Mouse (Mus musculus) neural tube, embryonic 10.5 days (tissue): ENCODE measurements around the gene Ifitm2.
A peak's percentile ranks its signal among the peaks of the same experiment; 100 is the strongest.

Source experiments
- DNase-seq: peaks from one replicate; pipeline ENCODE4 v3.0.0-alpha.2; 2017; ENCODE audit warnings: low spot score; ENCODE audit errors: extremely low spot score

Gene Ifitm2

GRCm38 (mm10) chr7:140944236-140944635 is 11.6 kb downstream of the Ifitm2 start:
- no peak for DNase-seq

GRCm38 (mm10) chr7:140943356-140943755 is 12.4 kb downstream of the Ifitm2 start:
- no peak for DNase-seq

DNA sequence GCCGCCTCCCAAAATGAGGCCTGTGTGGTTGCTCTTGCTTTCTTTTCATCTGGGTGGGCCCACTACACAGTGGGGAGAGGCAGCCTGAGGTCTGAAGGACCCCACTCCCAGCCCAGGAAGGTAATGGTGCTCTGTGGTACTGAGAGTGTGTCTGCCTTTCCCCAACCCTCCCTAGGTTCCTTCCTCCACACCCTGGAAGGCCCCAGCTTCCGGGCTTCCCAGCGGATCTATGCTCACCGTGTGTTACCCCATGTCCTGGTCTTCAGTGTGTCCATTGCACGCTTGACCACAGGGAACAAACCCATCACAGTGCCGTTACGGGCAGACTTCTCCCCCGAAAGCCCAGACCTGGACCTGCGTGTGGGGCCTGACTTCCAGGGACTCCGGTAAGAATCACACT is 13.0 kb downstream of the Ifitm2 start:
- no peak for DNase-seq

- DNase-seq = no peak
Observed at GRCm38 (mm10) chr7:140942341-140942740, 13.4 kb downstream of the Ifitm2 start.

- peak; percentile 89 for DNase-seq
Observed at GRCm38 (mm10) chr7:140941222-140942051, 14.3 kb downstream of the Ifitm2 start, which contains the start of gene Pgghg. TSS of gene Pgghg (plus strand) at chr7:140941391.

- peak; percentile 44 for DNase-seq
Observed at GRCm38 (mm10) chr7:140939669-140940171, 16.1 kb downstream of the Ifitm2 start.

DNA sequence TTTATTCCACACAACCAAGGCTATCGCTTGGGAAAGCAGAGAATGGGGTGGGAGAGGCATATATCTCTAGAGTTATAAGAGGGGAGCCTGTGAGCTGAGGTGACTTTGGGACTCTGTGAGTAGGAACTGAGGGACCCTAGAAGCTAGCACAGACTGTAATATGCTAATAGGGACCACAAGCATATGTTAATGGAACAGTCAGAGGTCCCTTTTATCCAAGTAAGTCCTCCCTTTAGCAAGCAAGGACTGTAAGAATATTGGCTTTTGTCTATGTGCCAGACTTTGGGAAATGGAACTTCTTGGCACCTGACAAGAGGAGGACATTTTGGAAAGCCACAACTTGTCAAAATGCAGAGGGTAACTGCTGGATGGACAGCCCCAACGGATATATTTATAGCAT is 16.9 kb downstream of the Ifitm2 start:
- DNase-seq = no peak

DNA sequence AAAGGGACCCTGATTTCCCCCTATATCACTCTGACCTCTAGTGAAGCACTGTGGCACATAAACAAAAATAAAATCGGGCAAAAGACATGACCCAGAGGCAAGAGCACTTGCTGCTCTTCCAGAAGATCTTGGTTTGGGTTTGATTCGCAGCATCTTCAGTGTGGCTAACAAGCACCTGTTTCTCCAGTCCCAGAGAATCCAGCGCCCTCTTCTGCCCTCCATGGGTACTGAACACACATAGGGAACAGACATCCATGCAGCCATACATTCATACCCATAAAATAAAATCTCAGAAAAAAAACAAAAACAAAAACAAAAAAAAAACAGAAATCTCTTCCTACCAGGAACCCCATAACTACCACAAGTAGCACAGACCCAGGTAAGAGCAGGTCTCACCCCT is 17.4 kb downstream of the Ifitm2 start:
- no peak for DNase-seq

GRCm38 (mm10) chr7:140927181-140927580 is 28.6 kb downstream of the Ifitm2 start:
- no peak for DNase-seq

- peak; percentile 45 for DNase-seq
Observed at GRCm38 (mm10) chr7:140923070-140923775, 32.6 kb downstream of the Ifitm2 start.

DNA sequence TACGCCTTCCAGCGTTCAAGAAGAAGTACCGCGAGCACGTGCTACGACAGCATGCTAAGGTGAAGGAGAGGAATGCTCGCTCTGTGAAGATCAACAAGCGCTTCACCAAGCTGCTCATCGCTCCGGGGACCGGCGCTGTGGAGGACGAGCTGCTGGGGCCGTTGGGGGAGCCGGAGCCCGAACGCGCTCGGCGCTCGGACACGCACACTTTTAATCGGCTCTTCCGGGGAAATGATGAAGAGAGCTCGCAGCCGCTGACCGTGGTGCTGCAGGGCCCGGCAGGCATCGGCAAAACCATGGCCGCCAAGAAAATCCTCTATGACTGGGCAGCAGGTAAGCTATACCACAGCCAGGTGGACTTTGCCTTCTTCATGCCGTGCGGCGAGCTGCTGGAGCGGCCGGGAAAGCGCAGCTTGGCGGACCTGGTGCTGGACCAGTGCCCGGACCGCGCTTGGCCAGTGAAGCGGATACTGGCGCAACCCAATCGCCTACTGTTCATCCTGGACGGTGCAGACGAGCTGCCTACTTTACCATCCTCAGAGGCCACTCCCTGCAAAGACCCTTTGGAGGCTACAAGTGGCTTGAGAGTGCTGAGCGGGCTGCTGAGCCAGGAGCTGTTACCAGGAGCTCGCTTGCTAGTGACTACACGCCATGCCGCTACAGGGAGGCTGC is 33.3 kb downstream of the Ifitm2 start:
- peak; percentile 59 for DNase-seq

- no peak for DNase-seq
Observed at GRCm38 (mm10) chr7:140921225-140921975, 34.4 kb downstream of the Ifitm2 start.

- DNase-seq = no peak
Observed at GRCm38 (mm10) chr7:140920418-140921029, 35.3 kb downstream of the Ifitm2 start, which contains the start of gene Nlrp6. TSS of gene Nlrp6 (plus strand) at chr7:140920902.

DNA sequence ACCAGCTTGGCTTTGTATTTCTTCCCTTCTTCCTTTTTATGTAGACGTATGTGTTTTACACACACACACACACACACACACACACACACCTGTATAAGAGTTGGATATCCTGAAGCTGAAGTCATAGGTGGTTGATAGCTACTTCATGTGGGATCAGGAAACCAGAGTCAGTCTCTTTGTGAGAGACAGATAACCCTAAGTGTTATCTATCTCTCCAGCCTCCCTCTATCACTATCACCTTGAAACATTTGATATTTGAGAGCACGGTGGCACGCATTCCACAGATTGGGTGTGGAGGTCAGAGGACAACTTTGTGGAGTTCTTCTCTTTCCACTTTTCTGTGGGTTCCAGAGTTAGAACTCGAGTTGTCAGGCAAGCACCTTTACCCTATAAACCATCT is 35.9 kb downstream of the Ifitm2 start:
- no peak for DNase-seq

DNA sequence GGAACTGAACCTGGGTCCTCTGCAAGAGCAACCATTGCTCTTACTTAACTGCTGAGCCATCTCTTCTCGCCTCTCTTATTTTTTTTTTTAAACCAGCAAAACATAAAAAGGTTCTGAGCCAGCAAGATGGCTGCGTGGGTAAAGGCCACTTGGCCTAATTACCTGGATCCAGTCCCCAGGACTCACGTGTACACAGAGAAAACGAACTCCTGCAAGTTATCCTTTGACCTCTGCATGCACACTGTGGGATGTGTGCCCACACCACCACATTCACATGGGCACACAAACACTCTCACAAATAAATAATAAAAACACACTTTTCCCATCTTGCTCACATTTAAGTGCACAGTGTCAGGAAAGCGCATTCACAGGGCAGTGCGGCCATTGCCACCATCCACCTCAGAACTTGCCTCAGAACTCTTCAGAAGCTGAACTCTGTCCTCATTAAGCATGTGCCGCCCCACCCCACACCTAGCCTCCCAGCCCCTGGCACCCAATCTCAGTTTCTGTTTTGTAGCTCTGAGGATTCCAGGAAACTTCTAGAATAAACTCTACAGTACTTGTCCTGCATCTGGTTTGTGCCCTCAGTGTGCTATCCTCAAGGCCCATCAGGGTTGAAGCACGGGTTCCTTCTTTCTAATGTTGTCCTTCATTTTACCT is 41.6 kb downstream of the Ifitm2 start:
- DNase-seq = no peak

GRCm38 (mm10) chr7:140912846-140913482 is 42.8 kb downstream of the Ifitm2 start:
- no peak for DNase-seq

DNA sequence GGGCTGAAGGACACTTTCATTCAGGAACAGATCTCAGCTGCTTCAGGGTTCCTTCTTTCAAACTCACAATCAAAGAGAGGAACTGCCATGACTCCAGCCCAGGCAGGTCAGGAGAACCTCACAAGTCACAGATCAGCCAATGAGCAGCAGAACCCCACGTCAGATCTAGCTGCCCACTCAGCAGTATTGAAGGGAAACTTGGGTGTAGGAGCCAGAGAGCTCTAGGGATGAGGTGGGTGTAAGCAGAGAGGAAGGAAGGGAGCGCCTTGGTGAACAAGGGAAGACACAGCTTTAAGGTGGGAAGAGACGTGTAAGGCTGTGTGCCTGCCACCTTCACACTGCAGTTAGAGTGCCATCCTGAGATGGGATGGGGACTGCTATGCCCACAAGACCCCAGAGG is 43.5 kb downstream of the Ifitm2 start:
- no peak for DNase-seq

- DNase-seq = peak; percentile 85
Observed at GRCm38 (mm10) chr7:140908634-140909107, 47.1 kb downstream of the Ifitm2 start.

DNA sequence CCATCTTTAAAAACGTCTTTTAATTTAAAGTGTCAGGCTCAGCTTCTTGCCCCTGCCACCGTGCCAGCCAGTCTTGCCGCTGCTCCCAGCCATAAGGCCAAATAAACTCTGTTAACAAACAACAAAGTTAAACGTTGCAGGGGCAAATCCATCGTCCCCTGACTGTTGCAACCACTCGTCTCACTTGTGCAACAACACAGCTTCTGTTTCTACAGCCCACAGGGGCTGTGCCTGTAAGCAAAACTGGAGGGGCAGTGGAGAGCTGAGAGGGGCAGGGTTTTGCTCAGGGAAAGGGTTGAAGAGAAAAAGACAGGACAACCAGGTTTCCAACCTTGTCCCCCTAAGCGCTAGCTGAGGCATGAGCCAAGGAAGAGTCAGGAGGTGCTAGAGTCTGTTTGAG is 47.6 kb downstream of the Ifitm2 start:
- no peak for DNase-seq
